Mouse (Mus musculus) limb, embryonic 11.5 days (tissue): ENCODE measurements at regions not wholly inside any gene's neighbourhood (a gene's known extent, or its start where the extent isn't known, plus 50 kb on each side); places are given as distances from the start of the nearest gene placed in this dataset.

ENCODE experiments used
- ATAC-seq: fragments of 200-750 bp; cut with Nextera tagmentation; 2 replicates; pipeline ENCODE4 v1.8.0; 2017; ENCODE audit warnings: low read depth; ENCODE audit not compliant: insufficient number of reproducible peaks, low FRiP score, low TSS enrichment
- DNase-seq: peaks from one replicate; pipeline ENCODE4 v3.0.0-alpha.2; 2015; ENCODE audit warnings: low spot score
- H3K27ac ChIP-seq: fragments of 300-500 bp; sonication (generic); replicated peaks from 2 replicates; pipeline ENCODE4 v1.5.1; 2014; ENCODE audit warnings: low read depth, mild to moderate bottlenecking, low read length
- H3K27me3 ChIP-seq: fragments of 300-500 bp; sonication (generic); 2 replicates; pipeline ENCODE4 v1.6.1; 2014; ENCODE audit warnings: mild to moderate bottlenecking, low read length, mixed read lengths; ENCODE audit not compliant: control insufficient read depth, insufficient read depth
- H3K36me3 ChIP-seq: fragments of 300-500 bp; sonication (generic); 2 replicates; pipeline ENCODE4 v1.6.1; 2014; ENCODE audit warnings: mild to moderate bottlenecking, low read length, moderate library complexity, mixed read lengths; ENCODE audit not compliant: control insufficient read depth, insufficient read depth
- H3K4me1 ChIP-seq: fragments of 300-500 bp; sonication (generic); 2 replicates; pipeline ENCODE4 v1.6.1; 2014; ENCODE audit warnings: low read length, mixed read lengths; ENCODE audit not compliant: control insufficient read depth, insufficient read depth
- H3K4me2 ChIP-seq: fragments of 300-500 bp; sonication (generic); 2 replicates; pipeline ENCODE4 v1.6.1; 2014; ENCODE audit warnings: low read depth, mild to moderate bottlenecking, moderate library complexity; ENCODE audit not compliant: severe bottlenecking
- H3K4me3 ChIP-seq: fragments of 300-500 bp; sonication (generic); 2 replicates; pipeline ENCODE4 v1.5.1; 2014; ENCODE audit warnings: low read depth, low read length
- H3K9ac ChIP-seq: fragments of 300-500 bp; sonication (generic); 2 replicates; pipeline ENCODE4 v1.6.1; 2014; ENCODE audit warnings: mild to moderate bottlenecking, low read length
- H3K9me3 ChIP-seq: fragments of 300-500 bp; sonication (generic); 2 replicates; pipeline ENCODE4 v1.6.1; 2016; ENCODE audit warnings: low read length; ENCODE audit not compliant: control insufficient read depth
- WGBS: fragments of 180-500 bp; shearing (Covaris S2); extraction: QIAGEN DNeasy Blood & Tissue Kit; methylation state at CpG from one replicate; pipeline ENCODE4 v1.1.7; 2014; 5-methylcytosine and 5-hydroxymethylcytosine counted together

GRCm38 (mm10) chr2:92781451-92781850 lies 133.4 kb upstream of the Syt13 start:
- H3K9me3 ChIP-seq: no peaks in the 10 kb centered on the region
- H3K36me3 ChIP-seq: no peaks in the 10 kb centered on the region
- H3K9ac ChIP-seq: no peak overlapping the region
- no peaks in the 10 kb centered on the region for H3K27me3 ChIP-seq
- no peak overlapping the region for H3K4me2 ChIP-seq
- H3K4me3 ChIP-seq: no peak overlapping the region
- no peak for DNase-seq
- no peaks in the 10 kb centered on the region for H3K4me1 ChIP-seq
- WGBS: 23% methylated on average over 5 of the region's 5 CpGs
- H3K27ac ChIP-seq: no peak overlapping the region
- no peak for ATAC-seq

DNA sequence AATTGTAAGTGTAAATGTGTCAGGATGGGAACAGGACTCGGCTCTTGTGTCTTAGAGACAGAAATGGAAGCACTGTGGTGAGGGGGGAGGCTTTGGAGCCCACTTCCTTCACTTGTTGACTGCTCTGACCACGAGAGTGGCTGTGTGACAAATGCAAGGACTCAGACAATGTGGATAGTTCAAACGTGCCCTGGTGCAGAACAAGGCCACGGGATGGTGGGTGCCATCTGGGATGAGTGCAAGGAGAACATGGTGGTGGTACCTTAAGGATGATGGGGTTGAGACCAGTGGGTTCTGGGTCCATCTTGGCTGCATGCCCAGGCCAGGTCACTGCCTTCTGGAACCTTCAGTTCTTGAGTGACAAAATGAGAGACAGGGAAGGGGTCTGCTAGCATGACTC lies 132.3 kb upstream of the Syt13 start:
- Histone ChIP-seq H3K9ac (no peak overlapping the region), H3K9me3 (no peaks in the 10 kb centered on the region), H3K27ac (no peak overlapping the region), H3K4me1 (no peaks in the 10 kb centered on the region), H3K4me2 (no peak overlapping the region), H3K36me3 (no peaks in the 10 kb centered on the region), H3K4me3 (no peak overlapping the region), H3K27me3 (no peaks in the 10 kb centered on the region)
- 31% methylated on average over 4 of the region's 4 CpGs for WGBS
- ATAC-seq (no peak), DNase-seq (no peak)

DNA sequence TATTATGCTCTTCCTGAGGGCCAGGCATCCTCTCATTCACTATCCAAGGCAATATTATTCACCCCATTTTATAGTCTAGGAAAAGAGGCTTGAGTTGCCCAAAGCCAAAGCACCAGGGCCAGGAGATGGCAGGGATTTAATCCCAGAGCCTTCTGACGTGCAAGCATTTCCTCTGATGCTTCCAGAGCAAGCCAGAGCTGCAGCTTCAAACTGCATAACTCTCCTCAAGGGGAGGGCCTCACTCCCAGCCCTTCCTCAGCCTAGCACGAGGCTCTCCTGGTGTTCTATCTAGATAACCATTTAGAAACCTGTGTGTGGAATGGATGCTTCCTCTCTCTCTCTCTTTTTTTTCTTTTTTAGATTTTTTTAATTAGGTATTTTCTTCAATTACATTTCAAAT lies 130.0 kb upstream of the Syt13 start:
- WGBS: 58% methylated on average over 2 of the region's 2 CpGs
- ATAC-seq: no peak
- no peak overlapping the region for H3K4me3 ChIP-seq

GRCm38 (mm10) chr2:92787925-92788410 lies 126.9 kb upstream of the Syt13 start:
- Histone ChIP-seq H3K4me1 (no peaks in the 10 kb centered on the region), H3K4me3 (no peak overlapping the region), H3K9me3 (no peaks in the 10 kb centered on the region), H3K27me3 (no peaks in the 10 kb centered on the region), H3K4me2 (no peak overlapping the region), H3K27ac (no peak overlapping the region), H3K9ac (no peak overlapping the region), H3K36me3 (no peaks in the 10 kb centered on the region)
- ATAC-seq: no peak
- DNase-seq: no peak
- 53% methylated on average over 4 of the region's 4 CpGs for WGBS

More for the DNA sequence above, 130.0 kb upstream of the Syt13 start:
- Histone ChIP-seq H3K27me3 (no peaks in the 10 kb centered on the region), H3K36me3 (no peaks in the 10 kb centered on the region), H3K4me1 (no peaks in the 10 kb centered on the region), H3K27ac (no peak overlapping the region), H3K4me2 (no peak overlapping the region), H3K9me3 (no peaks in the 10 kb centered on the region), H3K9ac (no peak overlapping the region)
- DNase-seq: no peak

DNA sequence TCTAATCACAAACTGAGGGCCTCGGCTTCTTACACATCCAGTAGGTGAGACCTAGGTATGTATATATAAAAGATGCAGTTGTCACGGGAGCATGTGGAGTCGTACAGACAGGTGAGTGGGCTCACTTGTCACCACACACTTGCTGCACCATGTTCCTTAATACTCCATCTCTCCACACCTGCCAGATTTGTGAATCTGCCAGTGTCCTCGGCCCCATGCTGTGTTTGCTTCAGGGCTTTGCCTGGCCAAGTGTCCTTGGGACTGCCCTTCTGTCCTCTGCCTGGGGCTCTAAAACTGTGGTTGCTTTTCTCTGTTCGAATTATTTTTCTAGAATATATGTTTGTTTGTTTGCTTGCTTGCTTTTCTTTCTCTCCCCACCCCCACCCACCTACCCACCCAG lies 126.0 kb upstream of the Syt13 start:
- Histone ChIP-seq H3K4me1 (no peaks in the 10 kb centered on the region), H3K27me3 (no peaks in the 10 kb centered on the region), H3K9me3 (no peaks in the 10 kb centered on the region), H3K9ac (no peak overlapping the region), H3K36me3 (no peaks in the 10 kb centered on the region), H3K4me2 (no peak overlapping the region), H3K27ac (no peak overlapping the region), H3K4me3 (no peak overlapping the region)
- ATAC-seq (no peak), DNase-seq (no peak)
- WGBS: 81% methylated on average over 5 of the region's 5 CpGs

DNA sequence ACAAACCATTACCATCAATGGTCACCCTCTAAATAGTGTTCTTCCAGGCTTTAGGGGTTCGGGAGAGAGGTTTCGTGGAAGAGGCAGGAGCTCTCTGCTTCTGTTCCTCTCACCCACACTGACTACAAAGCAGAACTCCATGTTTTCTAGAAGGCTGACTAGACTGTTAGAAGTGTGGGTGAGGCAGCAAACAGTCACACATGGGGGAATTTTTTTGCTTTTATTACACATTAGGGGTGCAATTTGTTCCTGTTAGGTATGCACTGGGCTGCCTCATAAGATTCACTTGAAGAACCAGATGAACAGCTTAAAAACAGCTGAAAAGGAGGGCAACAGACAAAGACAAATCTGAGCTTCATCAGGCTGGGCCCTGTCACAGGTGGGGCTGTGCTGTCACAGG lies 124.5 kb upstream of the Syt13 start:
- Histone ChIP-seq H3K9ac (no peak overlapping the region), H3K4me1 (no peaks in the 10 kb centered on the region), H3K27me3 (no peaks in the 10 kb centered on the region), H3K27ac (no peak overlapping the region), H3K4me2 (no peak overlapping the region), H3K9me3 (no peaks in the 10 kb centered on the region), H3K4me3 (no peak overlapping the region), H3K36me3 (no peaks in the 10 kb centered on the region)
- 94% methylated on average over 2 of the region's 2 CpGs for WGBS
- ATAC-seq: no peak
- DNase-seq: no peak

DNA sequence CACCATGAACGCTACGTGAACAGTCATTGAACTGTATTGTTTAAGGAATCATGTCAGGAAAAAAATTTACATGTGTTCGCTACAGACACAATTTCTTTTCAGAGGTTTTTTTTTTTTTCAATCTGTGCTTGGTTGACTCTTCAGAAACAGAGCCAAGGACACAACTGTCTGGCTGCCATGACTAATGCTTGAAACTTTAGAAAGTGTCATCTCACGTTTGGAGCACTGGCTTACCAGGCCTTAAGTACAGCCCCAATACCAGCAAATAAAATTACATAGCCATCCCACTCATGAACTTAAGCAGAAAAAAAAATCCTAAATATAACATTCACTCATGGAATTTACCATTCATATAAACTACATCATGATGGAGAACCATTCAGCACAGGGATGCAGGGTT lies 115.1 kb upstream of the Syt13 start:
- Histone ChIP-seq H3K9ac (no peak overlapping the region), H3K27me3 (no peaks in the 10 kb centered on the region), H3K4me3 (no peak overlapping the region), H3K4me1 (peaks cover 2% of the 10 kb centered on the region; the same call in 1 of the 2 replicates), H3K36me3 (no peaks in the 10 kb centered on the region), H3K9me3 (no peaks in the 10 kb centered on the region), H3K27ac (no peak overlapping the region), H3K4me2 (no peak overlapping the region)
- no peak for ATAC-seq
- WGBS: 88% methylated on average over 4 of the region's 4 CpGs
- no peak for DNase-seq

- H3K9ac ChIP-seq: no peak overlapping the region
- H3K4me2 ChIP-seq: no peak overlapping the region
- no peaks in the 10 kb centered on the region for H3K9me3 ChIP-seq
- H3K27ac ChIP-seq: no peak overlapping the region
- H3K36me3 ChIP-seq: no peaks in the 10 kb centered on the region
- ATAC-seq (no peak), DNase-seq (no peak)
- H3K27me3 ChIP-seq: no peaks in the 10 kb centered on the region
- 56% methylated on average over 5 of the region's 5 CpGs for WGBS
- peaks cover 4% of the 10 kb centered on the region; the same call in 1 of the 2 replicates for H3K4me1 ChIP-seq
- no peak overlapping the region for H3K4me3 ChIP-seq
Observed at GRCm38 (mm10) chr2:92800667-92801066, 114.2 kb upstream of the Syt13 start.

GRCm38 (mm10) chr2:92804916-92805315 lies 110.0 kb upstream of the Syt13 start:
- Histone ChIP-seq H3K36me3 (no peaks in the 10 kb centered on the region), H3K4me2 (no peak overlapping the region), H3K27ac (no peak overlapping the region), H3K9ac (no peak overlapping the region), H3K27me3 (no peaks in the 10 kb centered on the region), H3K9me3 (no peaks in the 10 kb centered on the region), H3K4me1 (peaks cover 15% of the 10 kb centered on the region), H3K4me3 (no peak overlapping the region)
- 53% methylated on average over 1 of the region's 1 CpGs for WGBS
- ATAC-seq (no peak), DNase-seq (no peak)
